9 mouse cellular contexts compared by ENCODE assay signal in the genomic region with DNA sequence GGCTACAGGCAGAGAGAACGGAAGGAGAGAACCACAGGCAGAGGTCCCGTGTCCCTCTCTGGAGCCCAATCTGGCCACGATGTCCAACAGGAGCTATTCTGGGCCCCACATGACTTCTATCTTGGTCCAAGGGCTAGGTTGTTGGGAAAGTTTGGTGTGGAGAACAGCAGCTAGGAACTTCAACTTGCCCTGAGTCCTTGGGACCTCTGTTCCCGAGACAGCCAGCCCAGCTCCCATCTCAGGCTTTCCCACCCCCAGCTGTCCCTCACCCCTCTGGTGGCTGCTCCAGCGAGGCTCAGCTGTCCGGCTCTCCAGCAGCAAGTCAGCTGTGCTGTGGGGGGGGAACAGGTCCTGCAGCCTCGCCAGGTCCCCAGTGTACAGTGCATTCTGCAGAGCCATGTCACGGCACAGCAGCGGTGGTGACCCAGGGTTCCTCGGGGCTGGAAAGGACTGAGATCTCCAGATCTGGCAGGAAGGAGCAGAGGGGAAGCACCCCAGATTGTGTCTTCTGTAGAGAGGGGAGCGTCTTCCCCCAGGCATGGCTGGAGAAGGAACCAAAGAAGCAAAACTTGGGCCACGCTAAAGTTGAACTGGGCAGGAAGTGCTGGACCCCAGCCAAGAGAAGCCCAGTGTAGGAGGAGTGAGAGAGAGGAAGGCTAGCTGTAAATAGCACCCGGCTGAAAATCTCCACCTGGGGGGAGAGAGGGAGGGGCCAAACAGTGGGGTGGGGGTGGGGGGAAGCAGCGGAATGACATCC. TPM values are rescaled to one million over a fixed set of nuclear protein-coding genes. Genes with fewer than 3 reads are reported as not detected.
DNase-seq lines count a peak whose midpoint lies in the region; ATAC-seq and TF ChIP-seq lines count a peak whose summit lies in the region.
"Had no signal": no experiment of that assay in that cellular context is flagged by ENCODE, and none has a peak within 500 bp of the region (broad histone marks: within the 10 kb centered on the region; RNA-seq: fewer than 3 reads in every experiment).

A gene (minus strand): TSS at position 592 of the 757 bp plus-strand sequence.

- no peaks in the 10 kb centered on the region for H3K9me3 ChIP-seq in heart, embryonic 10.5 days
- H3K9me3 ChIP-seq in lung, embryonic 14.5 days (ENCODE audit: low read depth, low read length) = no peaks in the 10 kb centered on the region

- H3K27ac ChIP-seq in heart, embryonic 10.5 days = peak within 1 kb of the TSS; percentile 80
- no peak within 1 kb of the TSS for H3K27ac ChIP-seq in lung, embryonic 14.5 days (ENCODE audit: low read depth)

- peak within 1 kb of the TSS; percentile 55 for H3K4me2 ChIP-seq in lung, embryonic 14.5 days

- no peak for ATAC-seq in frontal cortex, adult (ENCODE audit: low TSS enrichment)
- peak; percentile 80 for ATAC-seq in lung, embryonic 14.5 days (ENCODE audit: insufficient read depth)

- WGBS in heart, embryonic 10.5 days = 17% methylated on average over 14 of the region's 14 CpGs
- WGBS in lung, embryonic 14.5 days = 18% methylated on average over 14 of the region's 14 CpGs

- H3K9ac ChIP-seq in lung, embryonic 14.5 days = no peak within 1 kb of the TSS; the same call in 1 of the 2 replicates

- peak within 1 kb of the TSS; percentile 54 for H3K4me3 ChIP-seq in heart, embryonic 10.5 days
- peak within 1 kb of the TSS; percentile 10 for H3K4me3 ChIP-seq in lung, embryonic 14.5 days (ENCODE audit: low read depth, low read length)

- peaks cover 34% of the 10 kb centered on the region for H3K4me1 ChIP-seq in heart, embryonic 10.5 days
- H3K4me1 ChIP-seq in lung, embryonic 14.5 days (ENCODE audit: insufficient read depth) = peaks cover 13% of the 10 kb centered on the region

- TF ChIP-seq CTCF in lung, embryonic 14.5 days (IDR thresholded peaks at IDR 0.05; ENCODE audit: low read depth) = peak; percentile 21; the same call in 1 of the 2 replicates

- H3K27me3 ChIP-seq in heart, embryonic 10.5 days (ENCODE audit: insufficient read depth, poor library complexity, severe bottlenecking) = peaks cover 29% of the 10 kb centered on the region
- H3K27me3 ChIP-seq in lung, embryonic 14.5 days (ENCODE audit: insufficient read depth, low read length) = no peaks in the 10 kb centered on the region

- H3K36me3 ChIP-seq in heart, embryonic 10.5 days = no peaks in the 10 kb centered on the region
- no peaks in the 10 kb centered on the region for H3K36me3 ChIP-seq in lung, embryonic 14.5 days (ENCODE audit: insufficient read depth)

- DNase-seq in frontal cortex, postnatal 10 days (ENCODE audit: low spot score in 2 of 2) = peak; percentile 26 to 39
- peak; percentile 57 for DNase-seq in adrenal gland, postnatal 25 days
- no peak for DNase-seq in heart, embryonic 10.5 days (ENCODE audit: low spot score)
- peak; percentile 87 for DNase-seq in kidney, postnatal 10 days
- DNase-seq in lung, embryonic 14.5 days = peak; percentile 82
- peak; percentile 37 for DNase-seq in urinary bladder, adult 2 months (ENCODE audit: low spot score)
- DNase-seq in B cell, adult 2 months = no peak

RNA-seq across cellular contexts. Expression of the gene that starts here (rescaled TPM):
- 0.67 TPM in 1 of 2 replicates, not detected in the other for total RNA-seq in adrenal gland, postnatal 25 days (2021)
- 1.6 and 3.3 TPM in 2 replicates for polyA plus RNA-seq in heart, embryonic 10.5 days (2016; fragmentation: Nextera tagmentation; extraction: Ambion mirVana)
- polyA plus RNA-seq in lung, embryonic 14.5 days (2014; fragmentation: Nextera tagmentation; extraction: Ambion mirVana) = 0.29 and 0.42 TPM in 2 replicates
- polyA plus RNA-seq in urinary bladder, adult 2 months (2012; rRNA removed) = 0.45 and 0.72 TPM in 2 replicates
- total RNA-seq: neutrophil, adult 5-6 weeks had no signal

Comparison
In these comparisons a context has a peak if more than half of its experiments do, and no peak if none do; other contexts are left out.
1. Peak in DNase-seq in adrenal gland, postnatal 25 days; RNA of the gene not detected or under 1 TPM.
2. Peak in DNase-seq, ATAC-seq, H3K4me3 ChIP-seq and H3K4me2 ChIP-seq in lung, embryonic 14.5 days; RNA of the gene not detected or under 1 TPM.
3. Peak in DNase-seq in urinary bladder, adult 2 months; RNA of the gene not detected or under 1 TPM.
4. DNase-seq: peak in frontal cortex, postnatal 10 days (2 of 2) and kidney, postnatal 10 days (single experiment); none in heart, embryonic 10.5 days (single experiment) and B cell, adult 2 months (0 of 2).